Mouse (Mus musculus) kidney, adult 9 months (tissue): ENCODE measurements around the gene Slc4a1.

ENCODE experiments used
- DNase-seq: peaks from one replicate; pipeline ENCODE4 v3.0.0; 2022

Gene Slc4a1

DNA sequence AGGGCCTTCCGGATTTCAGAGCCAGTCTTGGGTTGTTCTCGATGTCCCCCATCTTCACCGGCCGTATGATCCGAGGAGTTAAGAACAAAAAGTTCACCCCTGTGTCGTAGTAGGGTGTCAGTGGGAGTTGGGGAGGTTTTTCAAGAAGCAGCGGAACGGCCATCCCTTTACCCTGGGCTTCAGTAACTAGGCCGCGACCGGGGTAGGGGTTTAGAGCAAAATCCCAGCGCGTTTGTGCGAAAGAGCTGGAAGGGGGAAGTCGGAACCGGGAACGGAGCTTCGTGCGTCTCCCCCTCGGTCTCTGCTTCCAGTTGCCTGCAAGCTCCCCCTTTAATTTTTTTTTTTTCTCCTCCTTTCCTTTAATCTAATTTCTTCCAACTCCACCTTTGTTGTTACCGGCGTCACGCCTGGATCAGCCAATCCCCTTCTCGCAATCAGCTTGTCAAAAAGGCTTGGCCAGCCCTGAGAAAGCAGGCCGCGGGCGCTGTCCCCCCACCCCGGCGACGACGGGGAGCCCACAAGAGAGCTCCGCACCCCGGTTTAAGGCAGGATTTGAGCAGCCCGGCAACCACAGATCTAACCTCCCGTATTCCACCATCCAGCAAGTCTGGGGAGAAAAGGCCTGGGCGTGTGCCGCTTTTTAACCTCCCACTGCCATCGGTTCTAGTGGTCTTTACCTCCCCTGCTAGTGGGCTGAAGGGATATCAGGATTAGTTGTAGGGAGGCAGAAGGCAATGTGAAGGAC, 45.9 kb downstream of the Slc4a1 start:
- DNase-seq, result peak; percentile 93

DNA sequence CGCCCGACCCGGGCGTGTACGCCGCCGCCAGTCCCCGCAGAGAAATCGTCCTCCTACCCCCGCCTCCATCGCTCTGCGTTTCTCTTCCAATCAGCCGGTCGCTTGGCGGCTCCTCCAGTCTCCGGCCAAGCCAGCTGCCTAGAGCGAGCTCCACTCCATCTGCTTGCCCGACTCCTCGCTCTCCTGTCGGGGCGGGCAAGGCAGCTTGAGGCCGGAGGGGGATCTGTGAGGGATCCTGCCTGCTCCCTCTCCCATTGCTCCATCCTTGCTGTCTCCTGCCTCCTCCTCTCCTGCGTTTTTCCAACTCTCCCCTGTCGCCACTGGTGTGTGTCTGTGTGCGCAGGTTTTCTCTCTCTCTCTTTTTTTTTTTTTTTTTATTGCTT, 46.6 kb downstream of the Slc4a1 start, which contains the start of gene Ubtf:
Ubtf (minus strand) TSS at position 333 of the 383 bp plus-strand sequence.
- peak; percentile 79 for DNase-seq

DNA sequence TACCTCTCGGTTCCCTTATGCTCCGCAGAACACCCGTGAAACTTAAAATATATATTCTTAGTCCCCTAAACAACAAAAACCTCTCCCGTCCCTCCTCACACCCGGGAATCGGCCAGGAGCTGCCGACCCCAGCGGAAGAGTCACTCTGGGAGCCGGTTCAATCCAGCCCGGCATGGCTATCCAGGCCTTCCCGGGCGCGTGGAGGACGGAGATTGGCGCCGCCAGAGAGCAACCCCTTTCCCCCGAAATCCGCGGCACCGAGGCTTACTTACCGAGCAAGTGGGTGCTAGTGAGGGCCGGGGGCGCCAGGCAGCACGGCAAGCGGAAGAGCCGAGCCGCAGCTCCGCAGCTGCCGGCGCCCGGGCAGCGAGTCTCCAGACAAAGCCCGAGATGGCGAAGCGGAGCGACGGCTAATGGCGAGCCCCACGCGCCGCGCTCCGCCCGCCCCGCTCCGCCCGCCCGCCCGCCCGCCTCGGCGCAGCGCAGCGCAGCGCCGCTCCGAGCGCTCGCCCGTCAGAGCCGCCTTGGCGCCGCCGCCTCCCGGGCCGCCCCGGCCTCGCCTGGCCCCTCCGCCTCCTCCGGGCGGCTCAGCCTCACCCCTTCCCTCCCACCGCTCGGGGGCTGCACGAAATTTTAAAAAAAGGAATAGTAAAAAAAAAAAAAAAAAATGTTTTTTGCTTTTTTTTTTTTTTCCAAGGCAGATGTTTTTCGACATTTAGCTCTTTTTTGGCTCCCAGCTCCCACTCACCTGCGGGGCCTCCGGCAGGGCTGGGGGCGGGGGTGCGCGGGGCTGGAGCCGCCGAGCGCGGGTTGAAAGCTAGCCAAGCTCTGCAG, 47.2 kb downstream of the Slc4a1 start:
- DNase-seq, result peak; percentile 60

DNA sequence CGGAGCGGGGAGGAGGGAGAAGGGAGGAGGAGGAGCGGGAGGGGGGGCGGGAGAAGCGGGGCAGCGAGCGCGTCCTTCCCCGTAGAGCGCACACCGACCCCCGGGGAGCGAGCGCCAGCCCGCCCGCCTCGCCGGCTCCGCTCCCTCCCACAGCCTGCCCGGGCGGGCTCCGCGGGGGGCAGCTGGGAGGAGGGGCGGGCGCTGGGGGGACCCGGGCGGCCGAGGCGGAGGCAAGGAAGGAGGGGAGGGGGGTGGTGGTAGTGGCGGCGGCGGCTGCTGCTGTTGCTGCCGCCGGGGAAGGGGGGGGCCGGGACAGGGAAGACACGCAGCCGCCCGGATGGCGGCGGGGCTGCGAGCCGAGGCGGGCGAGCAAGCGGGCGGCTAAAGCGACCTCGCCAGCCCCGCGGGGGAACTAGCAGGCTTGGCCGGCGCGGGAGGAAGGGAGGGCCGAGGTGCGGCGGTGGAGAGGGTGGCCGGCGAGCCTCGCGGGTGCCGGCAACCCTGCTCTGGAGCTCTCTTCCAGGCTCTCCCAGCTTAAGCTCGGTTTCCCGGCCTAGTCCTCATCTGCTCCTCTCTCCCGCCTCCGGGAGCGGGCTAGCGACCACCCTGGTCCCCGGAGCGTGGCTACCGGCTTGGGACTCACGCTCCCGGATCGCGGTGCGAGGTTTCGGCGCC, 48.0 kb downstream of the Slc4a1 start:
- peak; percentile 75 for DNase-seq

DNA sequence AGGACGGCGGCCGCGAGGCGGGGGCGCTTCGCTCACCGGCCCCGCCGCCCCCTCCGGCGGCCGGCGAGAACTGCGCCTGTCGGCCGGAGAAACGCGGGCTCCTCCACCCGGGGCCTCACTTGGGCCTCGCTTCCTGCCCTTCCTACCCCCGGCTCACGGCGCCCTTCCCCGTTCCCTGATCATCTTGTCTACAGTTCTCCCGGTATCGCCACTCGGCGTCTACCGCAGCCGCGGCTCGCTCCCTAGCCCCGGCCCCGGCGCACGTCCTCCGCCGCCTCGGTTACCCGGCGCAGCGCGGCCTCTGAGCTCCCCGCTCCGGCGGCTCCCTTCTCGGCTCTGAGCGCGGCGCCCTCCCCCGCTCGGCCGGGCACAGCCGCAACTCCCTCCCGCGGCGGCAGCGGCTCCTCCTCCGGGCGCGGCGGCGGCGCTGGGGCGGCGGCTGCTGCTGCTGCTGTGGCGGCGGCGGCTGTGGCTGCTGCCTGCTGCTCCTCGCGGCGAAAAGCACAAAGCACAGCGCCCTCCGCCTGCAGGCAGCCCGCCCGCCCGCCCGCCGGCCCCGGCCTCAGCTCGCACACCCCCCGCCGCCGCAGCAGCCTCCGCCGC, 48.6 kb downstream of the Slc4a1 start:
- DNase-seq, result peak; percentile 46

DNA sequence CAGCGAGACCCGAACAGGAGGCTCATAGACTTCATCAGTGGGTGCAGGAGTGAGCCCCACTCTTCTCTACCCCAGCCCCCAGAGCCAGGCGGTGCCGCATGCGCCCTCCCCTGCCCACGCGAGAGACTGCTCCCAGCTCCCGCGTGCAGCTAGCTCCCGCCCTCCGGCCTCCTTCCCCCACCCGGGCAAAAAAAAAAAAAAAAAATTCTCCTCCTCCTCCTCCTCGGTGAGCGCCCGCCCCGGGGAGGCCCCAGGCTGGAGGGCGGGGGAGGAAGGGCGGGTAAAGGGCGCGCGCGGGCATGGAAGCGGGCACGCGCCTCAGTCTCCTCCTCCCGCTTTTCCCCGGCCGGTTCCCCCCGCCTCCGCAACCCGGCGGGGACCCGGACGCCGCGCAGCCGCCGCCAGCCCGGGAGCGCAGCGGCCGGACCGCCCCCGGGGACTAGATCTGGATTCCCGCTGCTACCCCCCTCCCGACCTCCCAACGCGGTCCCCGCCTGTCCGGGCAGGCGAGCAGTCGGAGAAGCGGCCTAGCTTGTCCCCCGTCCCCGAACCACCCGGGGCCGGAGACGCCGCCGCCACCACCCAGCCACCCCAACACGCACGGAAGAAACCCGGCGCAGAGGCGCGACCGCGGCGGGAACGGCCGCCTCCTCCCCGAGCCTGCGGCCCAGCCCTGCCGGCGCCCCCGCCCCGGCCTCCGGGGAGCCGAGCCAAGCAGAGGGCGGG, 49.3 kb downstream of the Slc4a1 start:
- DNase-seq, result peak; percentile 94

DNA sequence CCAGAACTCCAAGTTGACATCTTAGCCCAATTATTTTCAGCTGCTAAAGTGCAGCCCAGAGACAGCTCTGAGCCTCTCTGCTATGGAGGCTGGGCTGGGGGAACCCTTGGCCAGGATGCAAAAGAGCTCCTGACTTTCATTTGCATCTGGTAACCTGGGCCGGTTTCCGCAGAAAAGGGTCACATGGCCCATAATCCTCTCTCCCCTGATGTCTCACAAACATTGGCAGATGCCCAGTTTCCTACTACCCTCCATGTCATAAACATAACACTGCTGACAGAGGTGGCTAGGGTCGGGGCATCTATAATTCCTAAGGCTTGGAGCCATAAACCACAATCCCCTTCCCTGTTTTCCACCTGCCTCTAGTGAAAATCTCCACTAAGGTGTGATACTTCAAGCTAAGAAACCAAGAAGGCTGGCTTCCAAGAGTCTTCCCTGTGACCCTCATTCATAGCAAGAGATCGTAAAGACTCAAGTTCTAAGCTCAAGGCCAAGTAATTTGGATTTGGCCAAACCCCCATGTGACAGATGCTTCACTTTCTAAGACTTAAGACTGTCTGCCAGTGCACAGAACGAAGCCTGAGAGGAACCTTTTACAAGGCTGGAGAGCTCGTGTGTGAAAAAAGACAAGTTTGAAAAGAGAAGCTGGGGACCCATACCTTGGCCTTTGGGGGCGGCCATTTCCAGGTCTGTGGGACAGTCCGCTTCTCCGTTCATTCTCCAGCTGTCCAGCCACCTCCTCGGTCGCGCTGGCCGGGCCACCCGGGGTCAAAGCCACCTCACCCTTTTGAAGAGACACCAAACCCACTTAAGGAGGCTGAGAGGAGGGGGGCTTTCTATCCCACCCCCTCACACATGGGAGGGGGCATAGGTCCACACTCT, 50.1 kb downstream of the Slc4a1 start:
- no peak for DNase-seq

DNA sequence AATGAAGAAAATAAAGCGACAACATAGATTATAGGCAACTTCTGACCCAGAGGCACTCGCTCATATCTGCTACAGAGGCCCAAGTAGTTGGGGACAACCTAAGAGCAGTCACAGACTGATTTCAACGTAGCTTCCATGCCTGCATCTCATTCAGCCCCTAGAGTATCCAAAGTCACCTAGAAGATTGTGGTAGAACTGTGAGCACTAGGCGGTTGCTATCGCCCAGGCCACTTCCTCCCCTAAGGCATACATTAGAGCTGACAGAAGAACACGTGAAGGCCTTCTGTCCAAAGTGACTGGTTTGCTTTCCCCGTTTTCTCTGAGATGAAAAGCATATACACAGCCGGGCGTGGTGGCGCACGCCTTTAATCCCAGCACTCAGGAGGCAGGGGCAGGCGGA, 51.7 kb downstream of the Slc4a1 start:
- DNase-seq, result no peak

DNA sequence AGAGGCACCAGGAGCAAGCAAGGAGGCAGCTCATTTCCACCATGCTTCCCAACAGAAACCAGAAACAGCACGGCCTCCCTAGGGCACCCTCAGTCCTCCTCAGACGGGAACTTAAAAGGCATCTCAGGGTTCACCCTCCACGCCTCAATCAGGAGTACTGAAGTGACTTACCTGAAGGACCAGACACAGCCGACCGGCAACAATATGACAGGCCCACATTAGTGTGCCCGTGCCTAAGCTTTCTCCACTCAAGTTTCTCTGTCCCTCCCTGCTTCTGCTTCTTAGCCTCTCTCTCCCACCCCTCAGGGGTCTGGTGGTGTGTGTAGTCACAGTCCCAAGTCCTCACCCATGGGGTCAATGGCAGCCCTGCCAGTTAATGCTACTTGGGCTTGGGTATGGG, 53.4 kb downstream of the Slc4a1 start:
- no peak for DNase-seq

DNA sequence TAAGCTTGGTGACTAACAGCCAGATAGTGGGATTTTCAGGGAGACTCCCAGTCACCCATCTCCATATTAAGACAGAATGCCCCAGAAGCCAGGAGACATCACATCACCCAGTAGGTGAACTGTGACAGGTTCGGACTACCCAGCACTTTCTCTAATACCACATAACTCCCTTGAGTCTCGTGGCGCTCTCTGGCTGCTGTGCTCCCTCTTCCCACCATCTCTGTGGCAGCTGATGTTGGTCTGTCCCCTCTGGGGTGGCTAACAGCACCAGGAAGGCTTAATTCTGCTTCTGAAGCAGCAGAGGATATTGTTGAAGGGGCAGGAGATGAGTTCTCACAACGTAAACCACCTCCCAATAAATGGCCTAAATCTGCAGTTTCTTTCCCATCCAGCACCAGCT, 54.0 kb downstream of the Slc4a1 start:
- no peak for DNase-seq

DNA sequence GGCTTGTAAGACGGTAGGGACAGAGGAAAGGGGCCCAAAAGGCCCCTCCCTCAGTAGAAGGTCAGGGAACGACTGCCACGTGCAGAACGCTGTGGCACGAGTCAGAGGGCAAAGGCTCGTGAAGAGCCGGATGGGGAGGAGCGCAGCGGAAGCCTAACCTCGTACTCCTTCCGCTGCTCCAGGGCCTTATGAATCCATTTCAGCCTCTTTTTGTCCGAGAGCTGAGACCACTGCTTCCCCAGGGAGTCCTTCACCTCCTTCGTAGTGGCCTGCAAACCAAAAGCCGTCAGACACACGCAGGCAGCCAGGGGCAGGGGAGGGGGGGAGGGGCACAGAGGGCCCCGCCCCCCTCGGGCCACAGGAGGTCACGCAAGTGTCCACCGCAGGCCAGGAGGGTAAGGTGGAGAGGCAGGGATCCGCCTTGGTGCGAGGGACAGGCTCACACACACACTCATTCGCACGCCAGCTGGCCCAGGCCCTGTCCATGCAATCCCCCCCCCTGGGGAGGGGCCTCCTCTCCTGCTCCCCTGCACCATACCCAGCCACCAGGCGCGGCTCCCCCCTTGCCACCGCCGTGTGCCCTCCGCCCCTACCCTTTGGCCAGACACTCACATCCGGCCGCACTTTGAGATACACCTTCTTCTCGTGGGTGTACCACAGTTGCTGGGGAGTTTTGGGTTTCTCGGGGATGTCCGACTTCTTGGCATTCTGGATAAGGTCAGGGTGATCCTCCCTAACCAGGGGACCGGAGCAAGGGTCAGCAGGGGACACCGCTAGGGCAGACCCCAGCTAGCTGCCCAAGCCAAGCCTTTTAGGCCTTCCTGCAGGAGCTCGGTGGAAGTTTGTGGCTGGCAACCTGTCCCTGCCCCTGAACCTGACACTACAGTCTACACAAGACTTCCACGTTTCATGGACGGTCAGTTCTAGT, 55.0 kb downstream of the Slc4a1 start:
- DNase-seq, result peak; percentile 60

DNA sequence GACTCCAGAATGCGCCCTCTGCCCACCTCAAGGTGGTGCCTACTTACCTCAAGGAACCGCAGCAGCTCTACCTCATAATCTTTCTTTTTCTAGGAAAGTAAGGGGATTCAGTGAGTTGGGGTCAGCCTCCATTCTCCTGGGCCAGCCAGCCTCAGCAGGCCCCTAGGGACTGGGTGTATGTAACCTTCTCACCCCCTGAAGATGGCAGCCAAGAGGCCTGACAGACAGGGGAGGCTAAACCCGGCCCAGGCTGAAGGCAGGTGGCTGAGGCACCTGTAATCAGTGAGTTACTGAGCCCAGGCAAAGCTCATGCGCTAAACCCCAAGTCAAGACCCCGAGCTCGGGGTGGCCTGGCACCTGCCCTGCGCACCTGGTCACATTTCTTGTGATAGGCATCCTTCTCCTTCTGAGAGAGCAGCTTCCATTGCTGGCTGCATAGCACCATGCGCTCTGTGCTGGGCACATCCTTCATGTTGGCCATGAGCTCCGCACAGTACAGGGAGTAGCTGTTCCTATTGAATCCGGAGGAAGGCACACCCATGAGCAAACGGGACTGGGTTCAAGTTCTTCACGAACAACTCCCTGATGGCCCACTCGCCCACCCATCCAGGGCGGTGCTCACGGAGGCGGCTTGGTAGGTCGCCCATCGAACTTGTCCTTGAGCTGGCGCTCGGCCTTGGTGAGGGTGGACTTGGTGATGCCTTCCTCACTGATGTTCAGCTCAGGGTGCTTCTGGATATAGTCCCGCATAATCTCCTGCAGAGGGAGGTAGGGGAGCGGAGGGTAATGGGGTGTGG, 56.0 kb downstream of the Slc4a1 start:
- no peak for DNase-seq

DNA sequence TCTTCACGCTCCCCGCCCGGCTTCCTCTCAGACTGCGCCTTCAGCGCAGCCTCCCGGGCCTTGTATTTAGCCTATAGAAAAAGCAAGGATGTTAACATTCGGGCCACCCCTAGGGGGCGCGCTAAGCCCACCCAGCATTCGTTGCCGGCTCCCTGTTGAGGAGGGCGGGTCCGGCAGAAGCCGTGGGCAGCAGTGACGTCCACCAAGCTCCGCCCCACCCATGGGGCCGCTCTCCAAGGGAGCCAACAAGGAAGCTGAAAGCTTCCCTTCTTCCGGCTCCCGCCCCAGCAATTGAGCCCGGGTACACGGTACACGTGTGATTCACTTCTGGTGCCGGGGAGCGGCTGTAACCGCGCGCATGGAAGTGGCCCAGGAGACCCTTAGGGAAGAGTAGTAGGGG, 57.0 kb downstream of the Slc4a1 start:
- DNase-seq, result peak; percentile 97

DNA sequence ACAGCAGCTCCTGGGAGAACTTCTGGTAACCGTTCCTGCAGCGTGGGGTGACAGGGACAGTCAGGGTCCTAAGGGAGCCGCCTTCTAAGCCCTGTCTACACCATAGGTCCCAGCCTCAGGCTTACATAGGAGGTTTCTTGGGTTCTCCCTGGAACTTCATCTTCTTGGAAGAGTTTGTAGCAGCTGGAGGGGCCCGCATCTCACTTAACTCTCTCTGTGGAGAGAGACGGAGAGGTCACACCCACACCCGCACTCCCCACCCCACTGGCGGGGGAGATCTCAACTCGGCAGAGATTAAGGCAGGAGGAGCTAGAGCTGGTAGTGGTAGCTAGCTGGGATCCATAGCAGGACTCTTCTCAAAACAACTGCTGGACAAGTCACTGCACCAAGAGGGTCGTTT, 57.9 kb downstream of the Slc4a1 start:
- DNase-seq, result no peak

DNA sequence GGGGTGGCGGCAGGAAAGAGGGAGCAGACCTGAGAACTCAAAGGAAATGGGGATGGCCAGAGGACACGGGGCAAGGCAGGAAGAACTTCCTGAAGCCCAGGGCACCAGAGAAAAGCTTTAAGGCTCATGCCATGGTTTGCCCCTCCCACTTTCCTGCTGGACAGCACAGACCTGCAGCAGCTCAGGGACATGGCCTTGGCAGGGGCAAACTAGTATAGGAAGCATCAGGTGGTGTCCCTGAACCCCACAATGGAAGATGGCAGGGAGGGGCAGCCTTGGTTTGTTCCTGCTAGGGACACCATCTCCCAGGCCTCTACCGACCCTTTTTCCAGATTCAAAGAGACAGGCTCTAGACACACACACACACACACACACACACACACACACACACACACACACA, 60.6 kb downstream of the Slc4a1 start:
- no peak for DNase-seq

DNA sequence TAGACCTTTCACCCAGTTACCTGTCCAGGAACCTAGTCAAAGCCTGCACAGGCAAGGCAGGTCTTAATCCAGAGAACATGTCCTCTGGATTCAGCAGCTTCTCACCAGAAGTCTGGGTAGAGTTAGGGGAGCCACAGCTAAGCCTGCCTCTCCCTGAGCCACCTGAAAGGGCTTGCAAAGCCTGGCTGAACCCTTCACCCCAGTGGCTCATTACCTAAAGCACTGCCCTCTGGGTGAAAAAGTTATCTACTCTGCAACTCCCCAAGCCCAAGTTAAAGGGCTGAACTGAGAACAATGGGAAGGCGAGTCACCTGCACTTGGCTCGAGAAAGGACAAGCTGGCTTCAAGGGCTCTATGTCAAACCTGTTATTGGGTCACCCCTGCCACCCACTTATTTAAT, 61.9 kb downstream of the Slc4a1 start:
- no peak for DNase-seq

DNA sequence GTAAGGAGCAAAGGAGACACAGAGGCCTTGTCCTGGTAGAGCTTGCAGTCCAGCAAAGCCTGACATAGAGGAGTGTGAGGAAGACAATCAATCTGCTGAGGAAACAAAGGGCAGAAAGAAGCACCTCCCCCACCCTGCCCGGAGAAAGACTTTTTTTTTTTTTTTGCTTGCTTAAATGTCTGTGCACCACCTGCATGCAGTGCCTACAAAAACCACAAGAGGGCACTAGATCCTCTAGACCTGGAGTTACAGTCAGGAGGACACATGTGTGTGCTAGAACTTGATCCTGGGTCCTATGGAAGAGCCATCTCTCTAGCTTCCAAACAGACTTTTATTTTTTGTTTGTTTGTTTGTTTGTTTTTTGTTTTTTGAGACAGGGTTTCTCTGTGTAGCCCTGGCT, 66.2 kb downstream of the Slc4a1 start:
- DNase-seq, result peak; percentile 81
